Mouse (Mus musculus): ENCODE results near the gene Hist1h4i. TPM values are rescaled to one million over a fixed set of nuclear protein-coding genes. Genes with fewer than 3 reads are reported as not detected.

Hist1h4i gene
- polyA plus RNA-seq, 1 experiment from 2014 or later, result 25.5 TPM

DNA sequence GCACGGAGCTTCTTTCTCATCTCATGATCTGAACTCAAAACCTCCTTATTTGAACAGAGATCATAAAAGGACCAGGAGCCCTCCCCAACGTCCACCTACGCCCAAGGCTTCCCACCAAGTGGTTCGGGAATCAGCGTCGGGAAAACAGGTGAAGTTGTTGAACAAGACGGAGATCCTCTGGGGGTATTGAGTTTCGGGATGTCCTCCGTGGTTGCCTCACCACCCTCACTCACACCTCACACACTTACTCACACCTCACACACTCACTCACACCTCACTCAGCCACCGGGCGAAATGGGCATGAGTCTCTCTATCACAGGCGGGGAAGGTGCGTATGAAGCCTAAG is 44.3 kb downstream of the Hist1h4i start:
- H3K27me3 ChIP-seq (ENCODE audit: control insufficient read depth, insufficient read depth, low read length), result peaks cover 66% of the 10 kb centered on the region
- ATAC-seq (ENCODE audit: insufficient read depth, low FRiP score, low TSS enrichment), result no peak
- H3K4me2 ChIP-seq (ENCODE audit: low read depth), result peak overlapping the region; percentile 49
- under 1% methylated on average over 13 of the region's 13 CpGs for WGBS
- H3K9ac ChIP-seq (ENCODE audit: low read length), result no peak overlapping the region
- peak overlapping the region; percentile 27 for H3K4me3 ChIP-seq (ENCODE audit: low read depth, low read length)
- H3K36me3 ChIP-seq (ENCODE audit: control insufficient read depth, insufficient read depth, low read length), result no peaks in the 10 kb centered on the region
- no peaks in the 10 kb centered on the region for H3K9me3 ChIP-seq (ENCODE audit: control insufficient read depth, low read length)
- no peak for DNase-seq (ENCODE audit: low spot score)
- 0 out of 2 replicates have a peak, but pooled peaks cover 7% of the 10 kb centered on the region for H3K4me1 ChIP-seq (ENCODE audit: control insufficient read depth, insufficient read depth, low read length)
- no peak overlapping the region for H3K27ac ChIP-seq (ENCODE audit: low read depth, low read length)

- peak; percentile 66 for DNase-seq (ENCODE audit: low spot score)
- Histone ChIP-seq H3K36me3 (ENCODE audit: control insufficient read depth, insufficient read depth, low read length) (no peaks in the 10 kb centered on the region), H3K9me3 (ENCODE audit: control insufficient read depth, low read length) (no peaks in the 10 kb centered on the region), H3K9ac (ENCODE audit: low read length) (no peak overlapping the region), H3K27me3 (ENCODE audit: control insufficient read depth, insufficient read depth, low read length) (peaks cover 61% of the 10 kb centered on the region), H3K4me2 (ENCODE audit: low read depth) (peak overlapping the region; percentile 57), H3K4me3 (ENCODE audit: low read depth, low read length) (peak overlapping the region; percentile 36), H3K27ac (ENCODE audit: low read depth, low read length) (no peak overlapping the region), H3K4me1 (ENCODE audit: control insufficient read depth, insufficient read depth, low read length) (0 out of 2 replicates have a peak, but pooled peaks cover 7% of the 10 kb centered on the region)
- no peak; the same call in 1 of the 2 replicates for ATAC-seq (ENCODE audit: insufficient read depth, low FRiP score, low TSS enrichment)
- 2% methylated on average over 12 of the region's 12 CpGs for WGBS
Measured at GRCm38 (mm10) chr13:21996101-21996839, 44.9 kb downstream of the Hist1h4i start.

DNA sequence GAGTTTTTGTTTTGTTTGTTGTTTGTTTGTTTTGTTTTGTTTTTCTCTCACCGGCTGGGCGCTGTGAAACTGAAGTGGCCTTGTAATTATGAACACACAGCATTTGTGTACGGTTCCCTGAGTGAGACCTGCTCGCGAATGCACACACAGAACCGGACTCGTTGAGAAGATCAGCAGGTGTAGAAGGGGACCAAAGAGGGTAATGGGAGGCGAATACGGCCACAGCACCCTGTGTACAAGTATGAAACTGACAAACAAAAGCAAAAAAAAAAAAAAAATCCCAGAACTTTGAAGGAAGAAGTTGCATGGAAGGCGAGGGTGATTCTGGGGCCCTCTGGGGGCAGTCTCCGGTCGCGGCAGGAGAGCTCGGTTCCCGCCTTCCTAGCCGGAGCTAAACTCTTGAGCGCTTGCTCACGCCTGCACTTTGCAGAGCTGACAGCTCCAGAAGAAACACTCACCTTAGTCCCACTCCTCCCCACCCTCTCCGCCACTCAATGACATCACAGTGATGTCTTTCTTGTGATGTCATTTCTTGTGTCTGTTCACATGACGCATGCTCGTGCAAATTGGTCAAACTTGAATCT is 45.7 kb downstream of the Hist1h4i start:
- H3K27me3 ChIP-seq (ENCODE audit: control insufficient read depth, insufficient read depth, low read length), result peaks cover 53% of the 10 kb centered on the region
- H3K4me1 ChIP-seq (ENCODE audit: control insufficient read depth, insufficient read depth, low read length), result 0 out of 2 replicates have a peak, but pooled peaks cover 7% of the 10 kb centered on the region
- H3K4me2 ChIP-seq (ENCODE audit: low read depth), result peak overlapping the region; percentile 57
- peak; percentile 64 for DNase-seq (ENCODE audit: low spot score)
- WGBS, result 0% methylated on average over 20 of the region's 21 CpGs
- ATAC-seq (ENCODE audit: insufficient read depth, low FRiP score, low TSS enrichment), result 0 out of 2 replicates have a peak, but pooled peaks have one; percentile 20
- no peaks in the 10 kb centered on the region for H3K9me3 ChIP-seq (ENCODE audit: control insufficient read depth, low read length)
- H3K4me3 ChIP-seq (ENCODE audit: low read depth, low read length), result peak overlapping the region; percentile 36
- H3K27ac ChIP-seq (ENCODE audit: low read depth, low read length), result no peak overlapping the region
- H3K9ac ChIP-seq (ENCODE audit: low read length), result no peak overlapping the region
- H3K36me3 ChIP-seq (ENCODE audit: control insufficient read depth, insufficient read depth, low read length), result no peaks in the 10 kb centered on the region

DNA sequence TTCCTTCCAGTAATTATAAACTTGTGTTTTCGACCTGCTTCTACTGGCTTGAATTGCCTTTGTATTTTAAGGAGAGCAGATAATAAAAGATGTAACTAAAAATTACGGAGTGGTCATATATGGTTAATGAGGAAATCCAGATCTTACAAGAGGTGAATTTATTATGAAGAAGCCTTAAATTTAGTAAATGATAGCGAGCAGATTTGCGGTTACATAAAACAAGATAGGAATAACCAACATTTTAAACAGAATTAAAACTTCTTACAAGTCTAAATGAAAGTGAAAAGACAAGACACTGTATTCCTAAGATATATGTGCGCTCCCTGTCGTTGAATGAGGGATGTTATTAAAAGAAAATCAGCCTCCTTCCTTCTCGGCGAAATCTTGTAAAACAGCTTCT is 46.3 kb downstream of the Hist1h4i start:
- 6% methylated on average over 8 of the region's 8 CpGs for WGBS
- ATAC-seq (ENCODE audit: insufficient read depth, low FRiP score, low TSS enrichment) (no peak), DNase-seq (ENCODE audit: low spot score) (no peak)
- Histone ChIP-seq H3K27me3 (ENCODE audit: control insufficient read depth, insufficient read depth, low read length) (peaks cover 48% of the 10 kb centered on the region), H3K4me1 (ENCODE audit: control insufficient read depth, insufficient read depth, low read length) (0 out of 2 replicates have a peak, but pooled peaks cover 7% of the 10 kb centered on the region), H3K9me3 (ENCODE audit: control insufficient read depth, low read length) (no peaks in the 10 kb centered on the region), H3K4me2 (ENCODE audit: low read depth) (peak overlapping the region; percentile 57), H3K27ac (ENCODE audit: low read depth, low read length) (no peak overlapping the region), H3K4me3 (ENCODE audit: low read depth, low read length) (peak overlapping the region; percentile 36), H3K36me3 (ENCODE audit: control insufficient read depth, insufficient read depth, low read length) (no peaks in the 10 kb centered on the region), H3K9ac (ENCODE audit: low read length) (no peak overlapping the region)

DNA sequence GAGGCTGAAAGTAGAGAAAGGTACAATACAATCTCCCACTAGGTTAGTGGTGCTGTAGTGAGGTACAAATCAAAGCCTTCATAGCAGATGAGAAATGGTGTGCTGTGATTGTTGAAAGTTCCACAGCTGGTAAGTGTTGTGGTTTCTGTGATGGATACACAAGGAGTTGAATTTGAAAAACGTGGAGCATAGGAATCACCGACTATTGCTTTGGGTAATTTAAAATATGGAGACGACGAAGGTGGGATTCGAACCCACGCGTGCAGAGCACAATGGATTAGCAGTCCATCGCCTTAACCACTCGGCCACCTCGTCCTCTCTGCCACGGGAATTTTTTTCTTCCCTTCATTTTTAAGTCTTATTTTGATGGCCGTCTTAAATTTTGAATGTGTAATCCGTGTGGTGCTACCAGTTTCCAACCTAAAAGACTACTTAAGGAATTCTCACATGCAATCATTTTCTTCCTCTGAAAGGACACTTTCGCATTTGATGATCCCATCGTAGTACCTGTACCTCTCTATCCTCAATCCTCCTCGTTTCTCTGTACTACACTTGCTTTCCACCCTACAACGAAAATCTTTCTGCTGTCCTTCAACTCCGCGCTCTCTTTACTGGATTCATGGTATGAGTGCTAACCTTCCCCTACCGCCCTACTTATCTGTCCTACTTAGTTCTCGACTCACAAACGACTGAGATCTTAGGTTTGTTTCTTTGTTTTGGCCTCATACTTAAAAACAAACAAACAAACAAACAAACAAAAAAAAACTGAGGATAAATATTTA is 47.0 kb downstream of the Hist1h4i start:
- H3K27ac ChIP-seq (ENCODE audit: low read depth, low read length), result no peak overlapping the region
- DNase-seq (ENCODE audit: low spot score), result peak; percentile 60
- under 1% methylated on average over 22 of the region's 22 CpGs for WGBS
- no peaks in the 10 kb centered on the region for H3K9me3 ChIP-seq (ENCODE audit: control insufficient read depth, low read length)
- H3K4me1 ChIP-seq (ENCODE audit: control insufficient read depth, insufficient read depth, low read length), result 0 out of 2 replicates have a peak, but pooled peaks cover 7% of the 10 kb centered on the region
- peaks cover 40% of the 10 kb centered on the region for H3K27me3 ChIP-seq (ENCODE audit: control insufficient read depth, insufficient read depth, low read length)
- no peak overlapping the region for H3K9ac ChIP-seq (ENCODE audit: low read length)
- ATAC-seq (ENCODE audit: insufficient read depth, low FRiP score, low TSS enrichment), result no peak
- no peaks in the 10 kb centered on the region for H3K36me3 ChIP-seq (ENCODE audit: control insufficient read depth, insufficient read depth, low read length)
- peak overlapping the region; percentile 8 for H3K4me2 ChIP-seq (ENCODE audit: low read depth)
- H3K4me3 ChIP-seq (ENCODE audit: low read depth, low read length), result no peak overlapping the region

- Histone ChIP-seq H3K4me2 (ENCODE audit: low read depth) (no peak overlapping the region), H3K9ac (ENCODE audit: low read length) (no peak overlapping the region), H3K9me3 (ENCODE audit: control insufficient read depth, low read length) (no peaks in the 10 kb centered on the region), H3K27ac (ENCODE audit: low read depth, low read length) (no peak overlapping the region), H3K27me3 (ENCODE audit: control insufficient read depth, insufficient read depth, low read length) (peaks cover 24% of the 10 kb centered on the region), H3K4me3 (ENCODE audit: low read depth, low read length) (no peak overlapping the region), H3K36me3 (ENCODE audit: control insufficient read depth, insufficient read depth, low read length) (no peaks in the 10 kb centered on the region), H3K4me1 (ENCODE audit: control insufficient read depth, insufficient read depth, low read length) (0 out of 2 replicates have a peak, but pooled peaks cover 7% of the 10 kb centered on the region)
- ATAC-seq (ENCODE audit: insufficient read depth, low FRiP score, low TSS enrichment), result no peak
- DNase-seq (ENCODE audit: low spot score), result no peak
- WGBS, result 80% methylated on average over 5 of the region's 5 CpGs
Measured at GRCm38 (mm10) chr13:21992550-21992949, 48.6 kb downstream of the Hist1h4i start.

Small RNA genes lying within 50 kb of the gene (microRNA-seq; reads per million reads assigned to microRNA genes)
- not detected for gene Gm26300
- not detected for gene Gm44390
- not detected for gene Gm44486

Other genes starting within 250 kb of the Hist1h4i start
- 20.3 and 20.8 TPM in 2 replicates for gene Hist1h2bq, start 231.2 kb downstream of the Hist1h4i start, polyA plus RNA-seq (2014; fragmentation: Nextera tagmentation; extraction: Ambion mirVana)
- not detected in 2 replicates for gene Hist1h2ao, start 230.9 kb downstream of the Hist1h4i start, polyA plus RNA-seq (2014; fragmentation: Nextera tagmentation; extraction: Ambion mirVana)
- not detected in 2 replicates for gene Hist1h4m, start 229.6 kb downstream of the Hist1h4i start, polyA plus RNA-seq (2014; fragmentation: Nextera tagmentation; extraction: Ambion mirVana)
- 10.5 and 15.6 TPM in 2 replicates for gene Hist1h4n, start 209.2 kb downstream of the Hist1h4i start, polyA plus RNA-seq (2014; fragmentation: Nextera tagmentation; extraction: Ambion mirVana)
- gene Hist1h2ap, start 207.9 kb downstream of the Hist1h4i start, polyA plus RNA-seq (2014; fragmentation: Nextera tagmentation; extraction: Ambion mirVana), result 4,141 and 4,626 TPM in 2 replicates
- gene Hist1h2br, start 207.6 kb downstream of the Hist1h4i start, polyA plus RNA-seq (2014; fragmentation: Nextera tagmentation; extraction: Ambion mirVana), result 20.0 TPM in 2 replicates
- gene Zfp184, start 96.3 kb downstream of the Hist1h4i start, polyA plus RNA-seq (2014; fragmentation: Nextera tagmentation; extraction: Ambion mirVana), result 22.1 and 25.9 TPM in 2 replicates
- gene Pom121l2, start 60.2 kb downstream of the Hist1h4i start, polyA plus RNA-seq (2014; fragmentation: Nextera tagmentation; extraction: Ambion mirVana), result 0.16 and 0.19 TPM in 2 replicates
- 0.21 and 0.27 TPM in 2 replicates for gene Prss16, start 31.6 kb downstream of the Hist1h4i start, polyA plus RNA-seq (2014; fragmentation: Nextera tagmentation; extraction: Ambion mirVana)
- 6.6 and 16.2 TPM in 2 replicates for gene Hist1h2ah, start 5.8 kb downstream of the Hist1h4i start, polyA plus RNA-seq (2014; fragmentation: Nextera tagmentation; extraction: Ambion mirVana)
- gene Hist1h2bk, start 5.5 kb downstream of the Hist1h4i start, polyA plus RNA-seq (2014; fragmentation: Nextera tagmentation; extraction: Ambion mirVana), result 6.2 and 10.8 TPM in 2 replicates
- gene Hist1h2ag, start 1.6 kb upstream of the Hist1h4i start, polyA plus RNA-seq (2014; fragmentation: Nextera tagmentation; extraction: Ambion mirVana), result 51.6 and 61.4 TPM in 2 replicates
- gene Hist1h2bj, start 1.9 kb upstream of the Hist1h4i start, polyA plus RNA-seq (2014; fragmentation: Nextera tagmentation; extraction: Ambion mirVana), result 12.4 and 13.1 TPM in 2 replicates
- gene Vmn1r188, start 43.1 kb upstream of the Hist1h4i start, polyA plus RNA-seq (2014; fragmentation: Nextera tagmentation; extraction: Ambion mirVana), result not detected in 2 replicates
- not detected in 2 replicates for gene Vmn1r189, start 64.5 kb upstream of the Hist1h4i start, polyA plus RNA-seq (2014; fragmentation: Nextera tagmentation; extraction: Ambion mirVana)
- not detected in 2 replicates for gene Vmn1r191, start 142.6 kb upstream of the Hist1h4i start, polyA plus RNA-seq (2014; fragmentation: Nextera tagmentation; extraction: Ambion mirVana)
- not detected in 2 replicates for gene Vmn1r192, start 149.8 kb upstream of the Hist1h4i start, polyA plus RNA-seq (2014; fragmentation: Nextera tagmentation; extraction: Ambion mirVana)
- not detected in 2 replicates for gene Vmn1r193, start 181.8 kb upstream of the Hist1h4i start, polyA plus RNA-seq (2014; fragmentation: Nextera tagmentation; extraction: Ambion mirVana)
- not detected in 2 replicates for gene Vmn1r194, start 202.9 kb upstream of the Hist1h4i start, polyA plus RNA-seq (2014; fragmentation: Nextera tagmentation; extraction: Ambion mirVana)
- gene Vmn1r195, start 229.2 kb upstream of the Hist1h4i start, polyA plus RNA-seq (2014; fragmentation: Nextera tagmentation; extraction: Ambion mirVana), result not detected in 2 replicates
- gene Vmn1r196, start 248.6 kb upstream of the Hist1h4i start, polyA plus RNA-seq (2014; fragmentation: Nextera tagmentation; extraction: Ambion mirVana), result not detected in 2 replicates